Mouse (Mus musculus): ENCODE data around the gene Dlat. TPM values are rescaled to one million over a fixed set of nuclear protein-coding genes. Genes with fewer than 3 reads are reported as not detected.

The Dlat gene
- 30.7 and 33.5 TPM in 2 replicates for total RNA-seq (2017)

DNA sequence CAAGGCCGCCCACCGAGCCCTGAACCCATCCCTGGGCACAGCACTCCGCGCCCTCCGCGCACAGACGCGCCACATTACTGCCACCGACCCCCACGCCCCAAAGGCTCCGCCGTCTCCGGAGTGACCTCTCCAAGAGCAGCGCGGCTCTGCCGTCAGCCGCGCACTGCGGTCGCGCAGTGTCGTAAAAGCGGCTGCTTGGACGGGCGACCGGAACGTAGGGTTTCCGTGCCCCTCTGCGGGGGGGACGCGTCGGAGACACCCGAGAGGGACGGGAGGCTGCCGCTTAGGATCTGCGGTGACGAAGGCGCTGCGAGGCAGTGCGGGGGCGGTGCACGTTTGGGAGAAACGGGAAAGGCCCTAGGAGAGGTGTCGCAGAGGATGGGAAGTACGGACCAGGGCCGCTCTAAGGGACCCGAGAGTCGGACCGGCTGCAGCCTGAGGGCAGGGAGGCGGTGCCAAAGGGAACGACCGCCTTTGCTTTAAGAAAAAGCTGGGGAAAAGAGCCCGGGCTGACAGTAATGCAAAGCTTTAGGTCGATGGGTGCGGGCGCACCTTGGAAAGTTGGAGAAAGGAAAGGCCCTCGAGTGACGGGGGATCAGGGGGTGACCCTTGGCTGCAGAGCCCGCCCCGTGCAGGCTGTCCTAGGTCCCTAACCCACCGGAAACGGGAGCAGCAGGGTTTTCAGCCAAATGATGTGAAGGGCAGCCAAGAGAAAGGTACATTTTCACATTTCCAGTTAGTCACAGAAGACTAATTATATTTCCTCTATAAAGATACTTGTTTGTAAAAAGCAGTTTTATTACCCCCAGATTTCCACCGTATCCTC, at the start of gene Dlat:
TSS of gene Dlat (minus strand) at position 389 of the 826 bp plus-strand sequence.
- ATAC-seq (replicated peaks in 1 of 2; ENCODE audit: insufficient read depth in 1 of 2, low FRiP score in 2 of 2, low TSS enrichment in 1 of 2, low read depth in 1 of 2, poor library complexity in 2 of 2, severe bottlenecking in 2 of 2), result peak; percentile 86 to 92

DNA sequence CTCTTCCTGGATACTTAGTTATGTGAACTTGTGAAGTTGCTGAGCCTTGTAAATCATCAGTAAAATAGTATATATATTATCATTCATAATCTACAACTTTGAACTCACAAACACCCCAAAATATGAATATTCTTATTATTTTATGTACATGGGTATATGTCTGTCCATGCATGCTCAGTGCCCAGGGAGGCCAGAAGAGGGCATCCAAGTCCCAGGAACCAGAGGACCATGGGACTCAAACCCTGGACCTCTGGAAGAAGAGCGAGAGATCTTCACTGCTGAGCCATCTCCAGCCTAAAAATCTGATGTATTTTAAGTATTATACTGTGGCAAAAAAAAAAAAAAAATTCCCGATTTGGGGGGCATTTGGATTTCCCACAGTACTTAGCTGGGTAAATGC, 49.5 kb upstream of the Dlat start:
- ATAC-seq (replicated peaks in 1 of 2; ENCODE audit: insufficient read depth in 1 of 2, low FRiP score in 2 of 2, low TSS enrichment in 1 of 2, low read depth in 1 of 2, poor library complexity in 2 of 2, severe bottlenecking in 2 of 2), result no peak

DNA sequence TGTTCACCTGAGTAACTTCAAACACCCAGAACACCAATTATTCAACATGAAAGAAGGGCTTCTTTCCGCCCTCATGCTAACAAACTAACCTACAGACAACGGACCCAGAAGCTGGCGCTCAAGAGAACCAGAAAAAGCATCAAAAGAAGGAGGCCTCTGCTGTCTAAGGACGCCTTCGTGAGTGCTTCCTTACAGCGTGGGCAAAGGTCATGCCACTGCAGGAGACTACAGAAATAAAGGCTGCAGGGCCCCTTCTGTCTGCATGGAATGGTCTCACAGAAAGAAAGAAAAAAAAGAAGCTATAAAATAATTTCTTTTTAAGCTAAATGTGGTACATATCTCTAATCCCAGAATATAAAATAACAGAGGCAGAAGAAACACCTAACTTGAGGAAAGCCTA, 45.3 kb upstream of the Dlat start:
- ATAC-seq (replicated peaks in 1 of 2; ENCODE audit: insufficient read depth in 1 of 2, low FRiP score in 2 of 2, low TSS enrichment in 1 of 2, low read depth in 1 of 2, poor library complexity in 2 of 2, severe bottlenecking in 2 of 2), result no peak

DNA sequence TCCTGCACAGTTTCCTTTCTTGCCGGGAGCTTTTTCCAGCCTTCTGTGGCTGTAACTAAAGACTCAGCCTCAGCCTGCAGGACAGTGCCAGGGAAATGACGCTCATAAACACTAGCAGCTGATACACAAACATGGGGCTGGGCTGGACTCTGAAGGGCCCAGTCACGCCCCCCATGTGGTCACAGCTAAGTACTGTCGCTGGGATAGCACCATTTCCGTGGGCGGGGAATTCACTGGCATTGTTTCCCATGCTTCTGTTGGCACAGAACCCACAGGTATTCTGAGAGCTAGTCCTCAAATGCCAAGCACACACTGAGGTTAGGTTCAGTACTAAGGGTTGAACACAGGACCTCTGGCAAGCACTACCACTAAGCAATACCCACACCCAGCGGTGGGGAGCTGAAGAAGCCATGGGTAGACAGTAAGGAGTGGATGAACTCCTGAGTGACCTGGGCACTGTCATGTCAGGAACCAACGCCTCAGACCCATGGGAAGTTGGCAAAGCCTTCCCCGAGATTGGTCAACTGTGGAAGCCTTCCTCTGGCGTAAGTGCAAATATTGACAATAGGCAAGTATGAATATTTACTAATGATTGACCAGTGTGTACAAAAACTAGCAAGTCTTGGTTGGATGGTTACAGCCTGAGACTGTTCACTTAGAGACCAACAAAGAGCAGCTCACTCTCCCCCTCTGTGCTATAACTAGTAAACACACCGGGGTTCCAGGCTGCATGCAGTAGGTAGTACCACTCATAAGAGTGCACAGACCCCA, 41.5 kb upstream of the Dlat start:
- no peak for ATAC-seq (replicated peaks in 1 of 2; ENCODE audit: insufficient read depth in 1 of 2, low FRiP score in 2 of 2, low TSS enrichment in 1 of 2, low read depth in 1 of 2, poor library complexity in 2 of 2, severe bottlenecking in 2 of 2)

DNA sequence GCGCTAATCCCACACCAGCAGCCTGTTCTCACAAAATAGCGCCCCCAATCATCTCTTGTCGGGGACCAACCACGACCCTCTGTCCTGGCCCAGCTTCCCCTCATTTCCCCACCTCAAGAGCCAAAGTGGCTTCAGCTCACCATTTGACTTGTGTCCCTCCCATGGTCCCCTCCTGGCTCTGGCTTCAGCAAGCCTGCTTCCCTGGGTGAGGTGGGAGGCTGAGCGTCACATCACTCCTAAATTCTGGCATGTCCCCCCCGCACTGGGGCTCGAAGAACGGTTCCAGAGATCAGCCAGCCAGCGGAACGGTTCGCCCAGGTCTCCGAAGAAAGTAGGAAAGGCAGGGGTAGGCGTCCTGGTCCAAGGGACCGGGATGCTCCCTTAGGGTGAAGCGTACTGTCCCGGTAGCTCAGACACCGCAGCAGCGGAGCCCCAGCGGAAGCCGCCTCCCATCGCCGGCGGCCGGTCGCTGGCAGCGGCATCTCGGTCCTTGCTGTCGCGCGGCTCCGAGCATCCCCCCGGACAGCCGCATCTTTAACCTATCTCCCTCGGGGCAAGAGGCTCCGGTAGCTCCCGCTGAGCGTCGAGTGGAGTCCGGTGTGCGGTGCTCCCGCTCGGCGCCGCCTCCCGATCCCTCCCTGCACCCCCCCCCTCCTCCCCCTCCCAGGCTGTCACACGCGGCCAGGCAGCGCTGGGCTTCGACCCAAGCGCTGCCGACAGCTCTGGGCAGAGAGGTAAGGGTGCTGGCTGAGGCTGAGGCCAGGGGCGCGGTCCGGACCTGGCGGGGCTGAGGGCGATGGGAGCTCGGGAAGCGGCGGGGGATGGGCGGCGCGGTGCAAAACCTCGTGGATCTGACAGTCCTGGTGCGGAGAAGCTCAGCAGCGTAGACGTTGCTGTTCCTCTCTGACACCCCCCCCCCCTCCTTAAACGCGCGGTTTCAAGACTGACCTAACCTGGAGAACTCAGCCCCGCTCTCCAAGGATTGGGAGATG, 39.1 kb upstream of the Dlat start:
- no peak; a peak in 1 of 4 replicates for ATAC-seq (replicated peaks in 1 of 2; ENCODE audit: insufficient read depth in 1 of 2, low FRiP score in 2 of 2, low TSS enrichment in 1 of 2, low read depth in 1 of 2, poor library complexity in 2 of 2, severe bottlenecking in 2 of 2)

DNA sequence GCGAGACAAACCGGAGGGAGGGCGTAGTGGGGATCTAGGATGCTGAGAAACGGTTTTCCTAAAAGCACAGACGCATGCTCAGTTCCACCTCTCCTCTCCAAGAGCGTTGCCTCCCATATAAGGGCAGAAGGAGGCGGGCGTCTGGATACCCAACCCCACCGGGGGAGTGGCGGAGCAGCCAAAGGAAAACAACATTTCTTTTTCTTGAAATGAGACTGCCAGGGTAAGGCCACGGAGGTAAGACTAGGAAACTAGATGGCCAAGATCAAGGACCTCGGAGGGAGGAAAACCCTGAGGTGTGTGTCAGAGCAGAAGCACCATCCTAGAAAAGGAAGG, 38.1 kb upstream of the Dlat start:
- peak; percentile 76 to 77; a peak in 3 of 4 replicates for ATAC-seq (replicated peaks in 1 of 2; ENCODE audit: insufficient read depth in 1 of 2, low FRiP score in 2 of 2, low TSS enrichment in 1 of 2, low read depth in 1 of 2, poor library complexity in 2 of 2, severe bottlenecking in 2 of 2)

DNA sequence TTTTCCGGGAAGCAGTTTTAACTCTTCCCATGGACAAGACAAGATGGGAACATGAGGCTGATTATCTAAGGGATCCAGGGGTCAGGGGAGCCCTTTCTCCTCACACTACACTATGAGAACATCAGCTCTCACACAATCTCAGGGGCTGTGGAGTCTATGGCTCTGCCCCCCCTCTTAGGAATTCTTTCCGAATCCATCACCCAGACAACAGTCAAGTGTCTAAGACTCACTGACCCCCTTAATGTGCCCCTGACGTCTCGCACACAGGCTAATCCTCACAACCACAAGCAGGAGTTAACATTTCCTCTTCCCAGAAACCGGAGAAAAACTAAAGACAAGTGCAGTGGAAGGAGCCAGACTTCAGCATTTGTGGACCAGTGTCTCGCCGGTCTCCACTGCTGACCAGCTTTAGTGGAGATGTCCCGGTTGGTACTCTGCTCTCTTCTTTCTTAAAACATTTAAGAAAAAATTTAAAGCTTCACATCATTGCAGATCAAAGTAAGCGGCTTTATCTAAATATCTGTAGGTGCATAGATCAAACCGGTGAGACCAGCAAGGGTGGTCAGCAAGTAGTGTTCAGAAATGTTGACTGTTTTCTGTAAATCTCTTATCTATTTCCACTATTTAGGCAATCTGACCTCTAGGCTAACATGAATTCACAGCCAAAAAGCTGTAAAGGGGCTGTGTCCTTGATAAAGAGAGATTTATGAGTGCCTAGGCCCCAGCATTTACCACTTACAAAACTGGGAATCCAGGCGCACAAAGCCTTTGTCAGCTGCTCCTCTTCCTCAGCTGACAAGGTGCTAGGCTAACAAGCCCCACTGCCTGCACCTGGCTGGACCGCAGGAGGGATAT, 37.5 kb upstream of the Dlat start:
- no peak for ATAC-seq (replicated peaks in 1 of 2; ENCODE audit: insufficient read depth in 1 of 2, low FRiP score in 2 of 2, low TSS enrichment in 1 of 2, low read depth in 1 of 2, poor library complexity in 2 of 2, severe bottlenecking in 2 of 2)

DNA sequence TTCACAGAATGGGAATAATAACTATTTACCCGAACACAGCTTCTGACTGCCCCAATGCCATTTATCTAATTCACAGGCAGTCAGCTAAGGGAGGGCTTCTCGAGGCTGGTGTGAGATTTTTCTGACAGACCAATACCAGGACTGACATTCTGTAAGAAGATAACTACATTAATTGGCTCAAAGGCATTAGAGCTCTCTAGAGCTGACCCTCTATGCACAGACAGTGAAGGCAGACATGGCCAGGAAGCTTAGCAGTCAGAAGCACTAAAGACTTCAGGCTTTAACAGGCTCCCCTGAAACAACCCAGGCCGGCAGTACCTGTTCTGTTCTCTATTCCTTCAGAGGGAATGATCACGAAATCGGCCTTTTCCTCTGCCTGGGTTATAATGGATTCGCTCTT, 35.6 kb upstream of the Dlat start:
- no peak for ATAC-seq (replicated peaks in 1 of 2; ENCODE audit: insufficient read depth in 1 of 2, low FRiP score in 2 of 2, low TSS enrichment in 1 of 2, low read depth in 1 of 2, poor library complexity in 2 of 2, severe bottlenecking in 2 of 2)

DNA sequence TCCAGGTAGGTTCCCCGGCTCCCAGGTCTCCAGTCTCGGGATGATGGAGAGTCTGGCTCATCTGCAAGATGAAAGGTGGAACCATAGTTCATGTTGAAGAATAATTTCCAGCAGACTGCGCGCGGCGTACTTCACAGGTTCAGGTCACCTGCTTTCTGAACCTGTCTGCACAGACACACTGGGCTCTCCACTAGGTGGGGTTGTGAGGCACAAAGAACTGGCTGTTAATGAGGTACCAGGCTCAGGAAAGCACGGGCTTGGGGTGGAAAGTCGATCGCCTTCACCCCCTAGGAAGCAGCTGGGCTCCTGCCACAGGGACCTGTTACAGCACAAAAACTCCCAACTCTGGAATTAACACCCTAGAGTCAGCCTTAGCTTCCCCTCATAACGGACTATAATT, 34.1 kb upstream of the Dlat start:
- peak; percentile 68 to 73 for ATAC-seq (replicated peaks in 1 of 2; ENCODE audit: insufficient read depth in 1 of 2, low FRiP score in 2 of 2, low TSS enrichment in 1 of 2, low read depth in 1 of 2, poor library complexity in 2 of 2, severe bottlenecking in 2 of 2)

DNA sequence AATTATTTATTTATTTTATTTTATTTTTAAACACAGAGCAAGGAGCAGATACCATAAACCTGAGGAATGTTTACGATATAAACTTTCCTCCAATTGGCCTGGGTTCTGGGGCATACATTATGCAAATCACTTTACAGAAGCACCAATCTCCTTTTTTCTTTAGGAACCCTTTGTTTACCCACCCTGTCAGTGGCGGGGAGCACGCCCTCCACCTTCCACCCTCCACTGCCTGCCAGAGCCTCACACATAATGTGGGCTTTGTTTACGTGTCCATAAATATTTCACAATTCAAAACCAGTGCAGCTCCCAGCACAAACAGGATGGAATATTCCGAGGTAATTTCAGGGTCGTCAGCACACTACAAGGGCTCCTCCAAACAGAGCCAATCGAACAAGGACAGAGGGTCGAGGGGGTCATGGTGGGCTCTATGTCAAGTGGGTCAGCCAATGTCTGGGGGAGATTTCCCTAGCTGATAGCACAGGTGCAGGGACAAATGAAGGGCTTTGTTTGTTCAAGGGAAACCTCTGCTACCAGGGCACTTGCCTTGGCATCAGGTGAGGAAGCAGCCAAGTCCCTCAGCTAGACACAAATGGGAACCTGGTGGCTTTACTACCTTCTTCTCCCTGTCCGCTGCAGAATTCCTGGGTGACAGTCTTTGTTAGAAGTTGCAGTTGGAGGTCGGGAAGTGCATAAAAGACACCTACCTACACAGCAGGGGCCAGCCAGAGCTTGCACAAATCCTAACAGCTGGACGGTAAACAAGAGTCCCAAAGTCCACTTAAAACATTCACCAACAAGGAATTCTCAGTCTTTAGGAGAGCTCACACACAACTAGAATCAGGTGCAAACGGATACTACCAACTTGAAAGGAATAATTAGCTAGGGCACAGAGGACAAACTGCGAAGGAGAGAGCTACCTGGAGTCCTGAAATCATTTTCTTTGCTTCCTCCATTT, 33.3 kb upstream of the Dlat start:
- ATAC-seq (replicated peaks in 1 of 2; ENCODE audit: insufficient read depth in 1 of 2, low FRiP score in 2 of 2, low TSS enrichment in 1 of 2, low read depth in 1 of 2, poor library complexity in 2 of 2, severe bottlenecking in 2 of 2), result no peak

DNA sequence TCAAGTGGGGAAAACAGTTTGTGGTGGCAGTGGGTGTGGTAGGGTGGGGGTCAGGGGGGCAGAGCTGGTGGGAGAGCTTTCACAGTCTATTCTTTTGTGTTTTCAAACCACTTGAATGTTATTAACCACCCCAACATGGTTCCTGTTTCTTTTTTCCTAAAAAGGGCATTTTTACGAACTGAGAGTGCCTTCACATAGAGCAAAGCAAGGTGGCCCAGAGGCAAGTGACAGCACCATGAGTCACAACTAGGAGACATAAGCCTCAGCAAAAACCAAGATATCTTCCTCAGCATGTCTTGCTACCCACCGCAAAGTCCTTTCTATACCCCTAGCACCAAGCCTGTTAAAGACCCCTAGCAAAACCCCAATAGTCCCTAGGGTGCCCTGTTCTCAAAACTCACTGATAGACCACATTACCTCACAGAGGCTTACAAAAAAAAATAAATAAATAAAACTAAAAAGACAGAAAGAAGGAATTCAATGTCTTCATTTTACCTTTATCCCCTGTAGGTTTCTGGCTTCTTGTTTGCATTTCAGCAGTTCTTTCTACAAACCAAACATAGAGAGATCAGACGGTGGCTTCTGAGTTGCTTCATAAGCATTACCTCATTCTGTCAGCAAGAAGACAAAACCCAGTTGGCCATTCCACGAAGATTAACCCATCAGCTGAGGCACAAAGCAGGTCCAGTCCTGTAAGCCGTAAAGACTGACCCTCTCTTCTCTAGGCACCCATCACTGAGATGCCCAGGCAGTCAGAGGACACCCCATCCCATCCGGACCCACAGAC, 27.5 kb upstream of the Dlat start:
- no peak for ATAC-seq (replicated peaks in 1 of 2; ENCODE audit: insufficient read depth in 1 of 2, low FRiP score in 2 of 2, low TSS enrichment in 1 of 2, low read depth in 1 of 2, poor library complexity in 2 of 2, severe bottlenecking in 2 of 2)

DNA sequence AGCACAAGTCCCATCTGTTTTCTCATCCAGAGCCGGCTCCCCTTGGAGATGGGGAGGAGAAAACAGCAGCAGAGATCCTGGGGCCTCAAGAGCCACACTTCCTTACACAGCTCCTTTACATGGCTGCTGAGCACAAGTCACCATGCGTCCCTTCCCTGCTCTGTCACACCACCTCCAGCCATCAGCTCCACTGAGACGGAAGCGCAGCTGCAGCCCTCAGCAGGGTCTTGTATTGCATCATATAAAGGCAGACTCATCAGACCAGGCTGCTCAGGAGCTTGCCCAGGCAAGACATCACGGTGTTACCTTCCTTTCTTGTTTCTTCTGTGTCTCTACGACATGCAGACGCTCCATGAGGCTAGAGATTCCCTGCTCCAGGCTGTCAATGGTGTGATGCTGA, 22.1 kb upstream of the Dlat start:
- no peak for ATAC-seq (replicated peaks in 1 of 2; ENCODE audit: insufficient read depth in 1 of 2, low FRiP score in 2 of 2, low TSS enrichment in 1 of 2, low read depth in 1 of 2, poor library complexity in 2 of 2, severe bottlenecking in 2 of 2)

DNA sequence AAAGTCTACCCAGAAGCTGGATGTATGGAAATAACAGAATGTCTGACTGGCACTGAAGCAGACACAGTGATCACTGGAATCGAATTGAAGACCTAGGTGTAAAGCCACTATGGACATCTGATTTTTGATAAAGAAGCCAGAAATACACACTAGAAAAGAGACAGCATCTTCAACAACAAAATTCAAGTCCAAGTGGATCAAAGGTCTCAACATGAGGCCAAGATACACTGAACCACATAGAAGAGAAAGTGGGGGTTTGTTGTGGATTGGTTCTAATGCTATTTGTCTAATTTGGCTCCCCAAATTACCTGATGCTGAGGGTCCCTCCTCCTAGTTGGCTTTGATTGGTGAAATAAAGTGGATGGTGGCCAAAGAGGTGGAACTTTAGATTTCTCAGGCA, 19.8 kb upstream of the Dlat start:
- no peak for ATAC-seq (replicated peaks in 1 of 2; ENCODE audit: insufficient read depth in 1 of 2, low FRiP score in 2 of 2, low TSS enrichment in 1 of 2, low read depth in 1 of 2, poor library complexity in 2 of 2, severe bottlenecking in 2 of 2)

DNA sequence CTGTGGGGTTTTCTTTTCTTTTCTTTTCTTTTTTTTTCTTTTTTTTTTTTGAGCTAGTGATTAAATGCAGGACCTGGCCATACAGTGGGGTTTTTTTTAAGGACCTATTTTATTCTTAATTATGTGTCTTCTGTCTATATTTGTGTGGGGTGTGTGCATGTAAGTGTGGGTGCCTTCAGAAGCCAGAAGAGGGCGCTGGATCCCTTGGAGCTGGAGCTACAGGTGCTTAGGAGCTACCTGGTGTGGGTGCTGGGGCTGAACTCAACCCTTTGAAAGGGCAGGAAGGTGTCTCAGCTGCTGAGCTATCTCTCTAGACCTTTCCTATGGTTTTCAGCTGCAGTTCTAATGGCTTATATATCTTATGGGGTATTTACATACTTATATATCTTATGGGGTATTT, 15.2 kb upstream of the Dlat start:
- no peak for ATAC-seq (replicated peaks in 1 of 2; ENCODE audit: insufficient read depth in 1 of 2, low FRiP score in 2 of 2, low TSS enrichment in 1 of 2, low read depth in 1 of 2, poor library complexity in 2 of 2, severe bottlenecking in 2 of 2)

DNA sequence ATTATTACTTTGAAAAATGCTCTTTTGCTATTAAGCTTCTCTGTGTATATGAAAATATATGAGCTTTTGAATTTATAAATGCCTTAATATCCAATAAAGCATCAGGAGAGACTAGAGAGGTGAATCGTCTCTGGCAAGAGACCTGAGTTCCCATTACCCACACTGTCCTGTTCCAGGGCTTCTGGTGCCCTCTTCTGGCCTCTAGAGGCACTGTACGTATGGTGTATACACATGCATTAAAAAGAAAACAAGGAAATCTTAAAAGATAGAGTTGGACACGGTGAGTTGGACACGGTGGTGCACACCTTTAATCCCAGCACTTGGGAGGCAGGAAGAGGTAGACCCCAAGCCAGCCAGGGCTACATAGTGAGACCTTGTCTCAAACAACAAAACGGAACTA, 11.1 kb upstream of the Dlat start:
- ATAC-seq (replicated peaks in 1 of 2; ENCODE audit: insufficient read depth in 1 of 2, low FRiP score in 2 of 2, low TSS enrichment in 1 of 2, low read depth in 1 of 2, poor library complexity in 2 of 2, severe bottlenecking in 2 of 2), result peak; percentile 86

All from hematopoietic stem cell, adult 5-6 weeks (primary cell).